Mouse (Mus musculus): Measurements from ENCODE around the gene Arhgap15. TPM values are rescaled to one million over a fixed set of nuclear protein-coding genes. Genes with fewer than 3 reads are reported as not detected.

The Arhgap15 gene
- polyA plus RNA-seq, 1 experiment from 2014 or later = 2.8 TPM

GRCm38 (mm10) chr2:44395577-44395976 is 647.0 kb downstream of the Arhgap15 start:
- no peaks in the 10 kb centered on the region for H3K36me3 ChIP-seq (ENCODE audit: control insufficient read depth, insufficient read depth, low read length)
- no peak overlapping the region for H3K4me2 ChIP-seq (ENCODE audit: low read depth, low read length)
- H3K4me3 ChIP-seq (ENCODE audit: low read depth, low read length) = no peak overlapping the region
- no peaks in the 10 kb centered on the region for H3K9me3 ChIP-seq (ENCODE audit: control insufficient read depth, low read length)
- no peaks in the 10 kb centered on the region for H3K4me1 ChIP-seq (ENCODE audit: control insufficient read depth, insufficient read depth, low read length)
- no peaks in the 10 kb centered on the region for H3K27me3 ChIP-seq (replicated peaks; ENCODE audit: control insufficient read depth, insufficient read depth, low read length)
- H3K27ac ChIP-seq (replicated peaks; ENCODE audit: low read depth, low read length) = no peak overlapping the region
- no peak overlapping the region for H3K9ac ChIP-seq (ENCODE audit: low read depth, low read length)
- DNase-seq (ENCODE audit: low spot score) (no peak), ATAC-seq (ENCODE audit: low read depth) (no peak)
- 55% methylated on average over 2 of the region's 2 CpGs for WGBS

- H3K27ac ChIP-seq (replicated peaks; ENCODE audit: low read depth, low read length) = no peak overlapping the region
- no peaks in the 10 kb centered on the region for H3K4me1 ChIP-seq (ENCODE audit: control insufficient read depth, insufficient read depth, low read length)
- ATAC-seq (ENCODE audit: low read depth) (no peak), DNase-seq (ENCODE audit: low spot score) (no peak)
- no peak overlapping the region for H3K9ac ChIP-seq (ENCODE audit: low read depth, low read length)
- 20% methylated on average over 1 of the region's 1 CpGs for WGBS
- H3K4me3 ChIP-seq (ENCODE audit: low read depth, low read length) = no peak overlapping the region
- H3K27me3 ChIP-seq (replicated peaks; ENCODE audit: control insufficient read depth, insufficient read depth, low read length) = no peaks in the 10 kb centered on the region
- no peaks in the 10 kb centered on the region for H3K36me3 ChIP-seq (ENCODE audit: control insufficient read depth, insufficient read depth, low read length)
- H3K4me2 ChIP-seq (ENCODE audit: low read depth, low read length) = no peak overlapping the region
- no peaks in the 10 kb centered on the region for H3K9me3 ChIP-seq (ENCODE audit: control insufficient read depth, low read length)
These were observed 648.6 kb downstream of the Arhgap15 start for GRCm38 (mm10) chr2:44397209-44397608.

- Histone ChIP-seq H3K4me1 (ENCODE audit: control insufficient read depth, insufficient read depth, low read length) (no peaks in the 10 kb centered on the region), H3K9me3 (ENCODE audit: control insufficient read depth, low read length) (no peaks in the 10 kb centered on the region), H3K4me2 (ENCODE audit: low read depth, low read length) (no peak overlapping the region), H3K27me3 (replicated peaks; ENCODE audit: control insufficient read depth, insufficient read depth, low read length) (no peaks in the 10 kb centered on the region), H3K9ac (ENCODE audit: low read depth, low read length) (no peak overlapping the region), H3K36me3 (ENCODE audit: control insufficient read depth, insufficient read depth, low read length) (no peaks in the 10 kb centered on the region), H3K27ac (replicated peaks; ENCODE audit: low read depth, low read length) (no peak overlapping the region), H3K4me3 (ENCODE audit: low read depth, low read length) (no peak overlapping the region)
- no peak for ATAC-seq (ENCODE audit: low read depth)
- DNase-seq (ENCODE audit: low spot score) = no peak
- WGBS = 84% methylated on average over 4 of the region's 4 CpGs
These were observed 649.2 kb downstream of the Arhgap15 start for GRCm38 (mm10) chr2:44397735-44398337.

- H3K36me3 ChIP-seq (ENCODE audit: control insufficient read depth, insufficient read depth, low read length) = no peaks in the 10 kb centered on the region
- H3K27ac ChIP-seq (replicated peaks; ENCODE audit: low read depth, low read length) = no peak overlapping the region
- H3K27me3 ChIP-seq (replicated peaks; ENCODE audit: control insufficient read depth, insufficient read depth, low read length) = no peaks in the 10 kb centered on the region
- H3K4me2 ChIP-seq (ENCODE audit: low read depth, low read length) = no peak overlapping the region
- DNase-seq (ENCODE audit: low spot score) (no peak), ATAC-seq (ENCODE audit: low read depth) (no peak)
- no peak overlapping the region for H3K4me3 ChIP-seq (ENCODE audit: low read depth, low read length)
- H3K4me1 ChIP-seq (ENCODE audit: control insufficient read depth, insufficient read depth, low read length) = no peaks in the 10 kb centered on the region
- H3K9ac ChIP-seq (ENCODE audit: low read depth, low read length) = no peak overlapping the region
- no peaks in the 10 kb centered on the region for H3K9me3 ChIP-seq (ENCODE audit: control insufficient read depth, low read length)
These were observed 650.7 kb downstream of the Arhgap15 start for GRCm38 (mm10) chr2:44399191-44399926.

GRCm38 (mm10) chr2:44401704-44402422 is 653.2 kb downstream of the Arhgap15 start:
- Histone ChIP-seq H3K4me2 (ENCODE audit: low read depth, low read length) (no peak overlapping the region), H3K36me3 (ENCODE audit: control insufficient read depth, insufficient read depth, low read length) (no peaks in the 10 kb centered on the region), H3K9me3 (ENCODE audit: control insufficient read depth, low read length) (peaks cover 6% of the 10 kb centered on the region; the same call in 1 of the 2 replicates), H3K9ac (ENCODE audit: low read depth, low read length) (no peak overlapping the region), H3K27ac (replicated peaks; ENCODE audit: low read depth, low read length) (no peak overlapping the region), H3K27me3 (replicated peaks; ENCODE audit: control insufficient read depth, insufficient read depth, low read length) (no peaks in the 10 kb centered on the region), H3K4me3 (ENCODE audit: low read depth, low read length) (no peak overlapping the region), H3K4me1 (ENCODE audit: control insufficient read depth, insufficient read depth, low read length) (no peaks in the 10 kb centered on the region)
- no peak for ATAC-seq (ENCODE audit: low read depth)
- no peak for DNase-seq (ENCODE audit: low spot score)
- 29% methylated on average over 3 of the region's 3 CpGs for WGBS

GRCm38 (mm10) chr2:44411660-44412059 is 663.0 kb downstream of the Arhgap15 start:
- H3K27ac ChIP-seq (replicated peaks; ENCODE audit: low read depth, low read length) = no peak overlapping the region
- H3K9ac ChIP-seq (ENCODE audit: low read depth, low read length) = no peak overlapping the region
- H3K4me1 ChIP-seq (ENCODE audit: control insufficient read depth, insufficient read depth, low read length) = no peaks in the 10 kb centered on the region
- DNase-seq (ENCODE audit: low spot score) (no peak), ATAC-seq (ENCODE audit: low read depth) (no peak)
- 47% methylated on average over 2 of the region's 2 CpGs for WGBS
- no peaks in the 10 kb centered on the region for H3K36me3 ChIP-seq (ENCODE audit: control insufficient read depth, insufficient read depth, low read length)
- H3K27me3 ChIP-seq (replicated peaks; ENCODE audit: control insufficient read depth, insufficient read depth, low read length) = no peaks in the 10 kb centered on the region
- no peaks in the 10 kb centered on the region for H3K9me3 ChIP-seq (ENCODE audit: control insufficient read depth, low read length)
- H3K4me2 ChIP-seq (ENCODE audit: low read depth, low read length) = no peak overlapping the region
- H3K4me3 ChIP-seq (ENCODE audit: low read depth, low read length) = no peak overlapping the region

- DNase-seq (ENCODE audit: low spot score) = no peak
- H3K27me3 ChIP-seq (replicated peaks; ENCODE audit: control insufficient read depth, insufficient read depth, low read length) = no peaks in the 10 kb centered on the region
- no peak overlapping the region for H3K4me3 ChIP-seq (ENCODE audit: low read depth, low read length)
- no peak overlapping the region for H3K27ac ChIP-seq (replicated peaks; ENCODE audit: low read depth, low read length)
- H3K4me2 ChIP-seq (ENCODE audit: low read depth, low read length) = no peak overlapping the region
- no peak overlapping the region for H3K9ac ChIP-seq (ENCODE audit: low read depth, low read length)
- no peaks in the 10 kb centered on the region for H3K9me3 ChIP-seq (ENCODE audit: control insufficient read depth, low read length)
- H3K36me3 ChIP-seq (ENCODE audit: control insufficient read depth, insufficient read depth, low read length) = no peaks in the 10 kb centered on the region
- no peak for ATAC-seq (ENCODE audit: low read depth)
- 82% methylated on average over 4 of the region's 4 CpGs for WGBS
- H3K4me1 ChIP-seq (ENCODE audit: control insufficient read depth, insufficient read depth, low read length) = no peaks in the 10 kb centered on the region
These were observed 667.7 kb downstream of the Arhgap15 start for GRCm38 (mm10) chr2:44416331-44416730.

- H3K36me3 ChIP-seq (ENCODE audit: control insufficient read depth, insufficient read depth, low read length) = no peaks in the 10 kb centered on the region
- no peak overlapping the region for H3K9ac ChIP-seq (ENCODE audit: low read depth, low read length)
- 79% methylated on average over 4 of the region's 4 CpGs for WGBS
- H3K27ac ChIP-seq (replicated peaks; ENCODE audit: low read depth, low read length) = no peak overlapping the region
- no peak overlapping the region for H3K4me3 ChIP-seq (ENCODE audit: low read depth, low read length)
- H3K9me3 ChIP-seq (ENCODE audit: control insufficient read depth, low read length) = no peaks in the 10 kb centered on the region
- no peaks in the 10 kb centered on the region for H3K27me3 ChIP-seq (replicated peaks; ENCODE audit: control insufficient read depth, insufficient read depth, low read length)
- no peak overlapping the region for H3K4me2 ChIP-seq (ENCODE audit: low read depth, low read length)
- H3K4me1 ChIP-seq (ENCODE audit: control insufficient read depth, insufficient read depth, low read length) = no peaks in the 10 kb centered on the region
- DNase-seq (ENCODE audit: low spot score) (no peak), ATAC-seq (ENCODE audit: low read depth) (no peak)
These were observed 671.1 kb downstream of the Arhgap15 start for GRCm38 (mm10) chr2:44419547-44420225.

All from embryonic facial prominence, embryonic 14.5 days (tissue).